Mouse (Mus musculus) heart, adult 8-10 months (tissue): ENCODE measurements around the gene Olfr1348. TPM values are rescaled to one million over a fixed set of nuclear protein-coding genes. Genes with fewer than 3 reads are reported as not detected.
"Not testable (repeated sequence)": the region's sequence is repeated elsewhere in the genome, so short reads cannot be mapped to it uniquely, and the experiment has no call there.

Experiments used
- DNase-seq: peaks from one replicate; pipeline ENCODE4 v3.0.0; 2022; ENCODE audit warnings: low spot score
- total RNA-seq, 4 experiments: library from RNA; stranded (reverse); gene quantifications; 2 replicates each; pipeline ENCODE4 v1.2.4; 2022

Gene Olfr1348
- total RNA-seq = not detected

GRCm38 (mm10) chr7:6508648-6509047 is at the start of gene Olfr1348:
Olfr1348 (minus strand) TSS chr7:6508748.
- DNase-seq = no peak

GRCm38 (mm10) chr7:6526141-6526540 is 17.6 kb upstream of the Olfr1348 start:
- no peak for DNase-seq

- no peak for DNase-seq
Measured at GRCm38 (mm10) chr7:6525001-6525400, 16.5 kb upstream of the Olfr1348 start.

GRCm38 (mm10) chr7:6522850-6523249 is 14.3 kb upstream of the Olfr1348 start, which contains the start of gene Olfr1349:
Olfr1349 (minus strand) TSS chr7:6522950.
- DNase-seq = no peak

GRCm38 (mm10) chr7:6521666-6522065 is 13.1 kb upstream of the Olfr1348 start:
- no peak for DNase-seq

- no peak for DNase-seq
Measured at GRCm38 (mm10) chr7:6499655-6500054, 8.9 kb downstream of the Olfr1348 start, which contains the start of gene Olfr1347. Olfr1347 (minus strand) TSS chr7:6499755.

GRCm38 (mm10) chr7:6486841-6487240 is 21.7 kb downstream of the Olfr1348 start, which contains the start of gene Olfr5:
Olfr5 (minus strand) TSS chr7:6486941.
- no peak for DNase-seq

- DNase-seq = not testable (repeated sequence)
Measured at GRCm38 (mm10) chr7:6477633-6478032, 30.9 kb downstream of the Olfr1348 start.

- no peak for DNase-seq
Measured at GRCm38 (mm10) chr7:6466951-6467350, 41.6 kb downstream of the Olfr1348 start, which contains the start of gene Olfr1346. Olfr1346 (plus strand) TSS chr7:6467101.

GRCm38 (mm10) chr7:6456399-6456798 is 52.1 kb downstream of the Olfr1348 start:
- no peak for DNase-seq

- no peak for DNase-seq
Measured at GRCm38 (mm10) chr7:6455868-6456267, 52.7 kb downstream of the Olfr1348 start, which contains the start of gene Olfr1336. Olfr1336 (plus strand) TSS chr7:6456168.

Other genes starting within 250 kb of the Olfr1348 start
- gene Zfp667, start 222.2 kb downstream of the Olfr1348 start, total RNA-seq = 1 to 10 TPM; 2.9 to 4.9 (median 4.2) TPM
- gene Zfp583, start 177.5 kb downstream of the Olfr1348 start, total RNA-seq = 1 to 10 TPM; 1.7 to 3.2 (median 1.9) TPM
- under 1 TPM; 0.17 to 0.44 (median 0.32) TPM for gene Gm3854, start 165.0 kb downstream of the Olfr1348 start, total RNA-seq
- gene Zfp78, start 145.5 kb downstream of the Olfr1348 start, total RNA-seq = 1 to 10 TPM; 2.2 to 3.8 (median 2.9) TPM
- 1 to 10 TPM; 2.2 to 5.0 (median 3.2) TPM for gene Zfp28, start 125.5 kb downstream of the Olfr1348 start, total RNA-seq
- not detected for gene Smim17, start 110.0 kb downstream of the Olfr1348 start, total RNA-seq
- not detected for gene Gm20715, start 98.5 kb downstream of the Olfr1348 start, total RNA-seq
- gene Olfr1344, start 70.1 kb downstream of the Olfr1348 start, total RNA-seq = not detected
- not detected for gene Olfr1336, start 52.6 kb downstream of the Olfr1348 start, total RNA-seq
- gene Olfr1346, start 41.6 kb downstream of the Olfr1348 start, total RNA-seq = not detected
- gene Olfr5, start 21.8 kb downstream of the Olfr1348 start, total RNA-seq = not detected
- gene Olfr1347, start 9.0 kb downstream of the Olfr1348 start, total RNA-seq = not detected
- gene Olfr1349, start 14.2 kb upstream of the Olfr1348 start, total RNA-seq = not detected
- not detected for gene Olfr1350, start 56.1 kb upstream of the Olfr1348 start, total RNA-seq
- gene Zim1, start 187.7 kb upstream of the Olfr1348 start, total RNA-seq = 1 to 10 TPM; 2.3 to 4.0 (median 3.2) TPM
- 1 to 10 TPM; 3.1 to 5.9 (median 4.3) TPM for gene Peg3, start 221.7 kb upstream of the Olfr1348 start, total RNA-seq
- not detected for gene Usp29, start 221.8 kb upstream of the Olfr1348 start, total RNA-seq